Mouse (Mus musculus): ENCODE data around the gene Tada2a.

Gene Tada2a

DNA sequence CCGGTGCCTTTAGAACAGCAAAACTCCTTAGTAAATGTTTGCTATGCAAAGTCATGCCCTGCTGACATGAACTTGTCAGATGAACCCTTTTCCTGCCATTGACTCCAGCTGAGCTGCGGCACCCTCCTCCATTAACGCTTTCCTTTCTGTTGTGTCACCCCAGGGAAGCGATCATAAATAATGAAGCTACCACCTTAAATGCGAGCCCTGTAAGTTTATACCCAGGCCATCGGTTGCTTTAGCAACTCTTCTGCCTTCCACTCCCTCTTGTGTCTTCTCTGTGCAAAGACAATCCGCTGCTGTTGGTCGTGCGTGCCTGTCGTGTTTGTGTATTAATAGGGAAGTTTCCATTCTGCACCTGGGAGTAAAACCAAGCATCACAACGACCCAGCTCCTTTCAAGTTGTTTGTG lies 63.3 kb downstream of the Tada2a start:
- no peak for DNase-seq (ENCODE audit: low spot score in 2 of 2)

DNA sequence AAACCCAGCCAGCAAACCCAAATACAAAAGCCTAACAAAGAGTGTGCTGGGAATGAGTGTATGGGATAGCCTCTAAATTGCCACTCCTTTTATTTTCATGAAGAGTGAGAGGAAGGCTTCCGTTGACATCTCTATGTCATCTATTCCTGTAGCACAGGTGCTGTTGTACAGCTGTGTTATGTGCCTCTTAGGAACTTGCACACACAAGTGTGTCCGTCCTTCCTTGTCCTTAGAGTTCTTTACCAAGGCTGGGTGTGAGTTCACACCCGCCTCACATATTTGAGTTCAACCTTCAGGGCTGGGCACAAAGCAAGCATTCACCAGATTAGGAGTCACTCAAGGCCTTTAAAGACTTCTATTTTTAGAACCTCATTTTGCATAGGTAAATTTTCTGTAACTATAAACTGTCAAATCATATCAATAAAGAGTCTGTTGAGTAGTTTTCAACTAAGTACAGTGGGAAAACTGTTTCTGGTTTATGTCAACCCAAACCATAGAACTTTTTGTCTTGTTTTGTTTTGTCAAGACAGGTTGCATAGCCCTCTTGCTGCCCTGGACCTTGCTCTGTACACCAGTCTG lies 65.7 kb downstream of the Tada2a start:
- no peak for DNase-seq (ENCODE audit: low spot score in 2 of 2)

DNA sequence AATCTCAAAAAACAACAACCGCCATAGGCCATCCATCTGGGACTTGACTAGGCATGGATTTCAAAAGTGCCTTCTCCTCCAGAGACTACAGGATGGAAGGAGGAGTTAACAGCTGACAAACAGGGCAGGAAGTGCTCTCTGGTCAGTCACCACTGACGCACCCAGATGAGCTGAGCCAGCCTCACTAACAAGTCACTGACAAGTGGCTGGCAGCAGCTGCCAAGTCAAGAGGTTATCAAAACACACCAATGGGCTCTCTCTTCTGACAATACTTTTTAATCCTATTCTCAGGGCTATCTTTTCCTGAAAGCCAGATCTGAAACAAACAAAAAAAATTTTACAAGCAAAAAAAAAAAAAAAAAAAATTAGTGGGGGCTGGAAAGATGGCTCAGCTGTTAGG lies 66.6 kb downstream of the Tada2a start:
- DNase-seq (ENCODE audit: low spot score in 2 of 2) = peak; percentile 22 to 30

DNA sequence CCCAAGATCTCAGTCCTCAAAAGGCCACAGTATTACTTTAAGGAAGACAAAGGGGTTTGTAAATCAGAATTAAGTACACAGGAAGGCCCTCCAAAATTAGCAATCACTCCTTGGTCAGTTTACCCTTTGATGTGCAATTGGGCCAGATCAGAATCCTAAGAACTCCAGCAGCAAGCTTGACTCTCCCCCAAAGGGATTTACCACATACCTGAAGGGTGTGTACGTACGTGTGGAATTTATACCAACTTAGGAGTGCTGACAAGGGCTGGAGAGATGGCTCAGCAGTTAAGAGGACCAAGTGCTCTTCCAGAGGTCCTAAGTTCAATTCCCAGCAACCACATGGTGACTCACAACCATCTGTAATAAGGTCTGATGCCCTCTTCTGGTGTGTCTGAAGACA lies 67.5 kb downstream of the Tada2a start:
- DNase-seq (ENCODE audit: low spot score in 2 of 2) = no peak

DNA sequence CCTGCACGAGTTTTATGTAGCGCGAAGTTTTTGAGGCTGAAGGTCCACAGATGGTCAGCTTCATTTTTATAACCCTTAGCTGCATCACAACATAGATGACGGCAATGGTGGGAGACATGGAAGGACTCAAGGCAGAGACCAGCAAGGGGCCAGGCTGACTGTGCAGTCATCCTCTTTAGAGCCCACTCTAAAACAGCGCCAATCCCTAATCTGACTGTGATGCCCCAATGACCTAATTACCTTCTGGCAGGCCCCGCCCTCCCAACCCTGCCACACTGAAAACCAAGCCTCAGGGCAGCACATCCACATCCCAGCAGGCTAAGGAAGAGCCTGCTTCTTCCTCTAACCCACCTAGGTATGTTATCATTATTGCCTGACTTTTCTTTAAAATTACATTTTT lies 68.8 kb downstream of the Tada2a start:
- DNase-seq (ENCODE audit: low spot score in 2 of 2) = no peak

DNA sequence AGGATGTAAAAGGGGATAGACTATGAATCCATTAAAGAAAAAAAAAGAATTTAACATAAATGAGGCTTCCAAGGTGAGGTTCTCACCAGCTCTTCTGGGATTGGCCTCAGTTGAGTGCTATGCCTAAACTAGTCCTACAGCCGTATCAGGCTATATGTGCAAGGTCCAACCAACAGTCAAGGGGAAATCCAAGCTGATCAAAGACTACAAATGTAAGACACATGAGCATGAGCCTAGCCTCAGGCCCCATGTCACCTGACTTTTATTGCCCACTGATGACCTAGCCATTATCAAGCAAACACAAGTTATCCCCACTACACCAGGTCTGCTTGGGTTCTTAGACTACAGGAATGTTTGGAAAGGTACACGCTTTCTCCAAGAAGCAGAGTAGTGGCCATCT lies 69.6 kb downstream of the Tada2a start:
- DNase-seq (ENCODE audit: low spot score in 2 of 2) = no peak

DNA sequence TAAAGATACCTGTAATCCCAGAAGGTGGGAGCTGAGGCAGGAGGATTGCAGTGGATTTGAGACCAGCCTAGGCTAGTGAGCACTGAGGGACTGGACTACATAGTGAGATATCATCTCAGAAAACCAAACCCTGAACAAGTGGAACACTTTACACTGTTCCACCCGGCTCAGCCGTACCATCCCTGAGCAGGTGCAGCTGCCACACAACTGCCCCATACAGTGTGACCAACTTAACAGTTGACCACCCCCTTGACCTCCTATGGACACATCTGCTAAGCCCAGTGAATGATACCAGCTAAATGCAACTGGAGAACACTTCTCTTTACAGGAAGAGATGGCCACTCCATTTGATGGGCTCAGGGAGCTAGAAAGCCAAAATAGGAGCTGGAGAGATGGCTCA lies 72.0 kb downstream of the Tada2a start:
- no peak for DNase-seq (ENCODE audit: low spot score in 2 of 2)

DNA sequence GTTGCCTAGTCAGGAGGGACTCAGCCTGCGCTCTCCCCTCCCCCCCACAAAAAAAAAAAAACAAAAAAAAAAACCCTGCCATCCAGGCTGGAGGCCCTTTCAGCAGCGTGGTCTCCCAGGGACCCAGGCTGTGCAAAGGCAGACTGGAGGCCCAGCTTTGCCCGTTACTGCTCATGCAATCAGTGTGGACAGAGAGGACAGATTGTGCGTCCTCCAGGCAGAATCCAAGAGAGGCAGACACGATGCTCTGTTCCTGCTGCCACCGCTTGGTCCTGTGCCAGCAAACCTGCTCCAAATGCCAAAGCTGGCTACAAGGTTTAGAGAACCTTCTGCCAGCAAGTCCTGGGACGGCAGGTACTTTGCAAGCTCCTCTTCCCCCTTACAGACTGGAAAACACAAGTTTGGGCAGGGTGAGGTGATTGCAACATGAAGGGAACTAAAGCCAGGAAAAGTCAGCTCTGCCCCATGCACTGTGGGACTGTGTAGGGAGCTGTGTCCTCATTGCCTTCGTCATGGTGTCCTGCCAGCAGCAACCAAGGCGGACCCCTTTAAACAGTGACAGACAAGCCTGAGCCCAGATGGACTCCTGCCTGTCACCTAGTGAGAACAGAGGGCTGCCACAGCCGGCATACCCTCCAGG lies 75.8 kb downstream of the Tada2a start:
- no peak for DNase-seq (ENCODE audit: low spot score in 2 of 2)

DNA sequence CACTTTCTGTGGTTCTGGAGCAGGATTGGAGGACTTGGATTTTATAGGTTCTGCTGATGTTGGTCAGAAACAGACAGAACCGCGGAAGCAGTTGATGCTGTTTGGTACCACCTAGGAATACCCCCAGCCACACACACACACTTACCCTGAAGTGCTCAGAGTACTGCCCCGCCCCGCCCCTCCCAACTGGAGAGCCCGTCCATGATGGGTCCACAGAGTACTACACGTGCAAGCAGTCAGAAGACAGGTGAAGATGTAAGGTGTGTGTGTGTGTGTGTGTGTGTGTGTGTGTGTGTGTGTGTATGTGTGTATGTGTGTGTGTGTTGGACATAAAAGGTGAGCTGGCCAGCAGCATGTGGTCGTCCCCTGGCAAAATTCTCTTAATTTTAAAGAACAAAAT lies 76.3 kb downstream of the Tada2a start:
- no peak for DNase-seq (ENCODE audit: low spot score in 2 of 2)

DNA sequence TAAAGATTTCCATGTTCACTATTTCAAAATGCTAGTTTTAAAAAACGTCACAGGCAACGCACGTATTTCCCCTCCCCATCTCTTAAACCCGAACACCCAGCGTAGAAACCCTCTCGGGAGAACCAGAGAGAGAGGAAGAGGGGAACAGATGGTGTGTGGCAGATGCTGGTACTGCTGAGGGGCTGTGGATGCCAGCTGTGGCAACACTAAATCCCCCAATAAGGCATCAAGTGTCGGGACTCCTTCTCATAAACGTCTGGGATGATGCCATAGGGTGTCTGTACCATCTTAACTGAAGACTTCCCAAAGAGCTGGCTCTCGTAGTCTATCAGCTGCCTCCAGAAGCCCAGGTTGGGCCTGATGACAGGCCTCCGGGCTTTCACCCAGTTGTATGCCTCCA lies 81.0 kb downstream of the Tada2a start:
- no peak for DNase-seq (ENCODE audit: low spot score in 2 of 2)

DNA sequence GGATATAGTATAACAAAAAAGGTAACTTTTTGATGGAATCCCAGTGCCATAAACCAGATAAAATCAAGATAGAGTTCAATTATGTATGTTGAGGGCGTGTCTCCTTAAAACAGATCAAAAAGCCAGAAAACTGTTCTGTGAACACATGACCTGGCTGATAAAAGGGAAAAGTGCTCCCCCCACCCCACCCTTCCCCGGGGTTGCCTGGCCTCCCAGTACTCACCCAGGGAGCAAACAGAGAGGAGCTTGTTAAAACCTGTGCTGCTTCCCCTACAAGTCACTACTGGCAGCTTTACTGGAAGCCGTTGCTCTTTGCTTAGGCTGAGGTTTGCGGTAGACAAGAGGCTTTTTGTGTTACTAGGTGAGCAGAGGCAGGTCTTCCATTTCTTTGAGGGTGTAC lies 82.1 kb downstream of the Tada2a start:
- DNase-seq (ENCODE audit: low spot score in 2 of 2) = no peak

DNA sequence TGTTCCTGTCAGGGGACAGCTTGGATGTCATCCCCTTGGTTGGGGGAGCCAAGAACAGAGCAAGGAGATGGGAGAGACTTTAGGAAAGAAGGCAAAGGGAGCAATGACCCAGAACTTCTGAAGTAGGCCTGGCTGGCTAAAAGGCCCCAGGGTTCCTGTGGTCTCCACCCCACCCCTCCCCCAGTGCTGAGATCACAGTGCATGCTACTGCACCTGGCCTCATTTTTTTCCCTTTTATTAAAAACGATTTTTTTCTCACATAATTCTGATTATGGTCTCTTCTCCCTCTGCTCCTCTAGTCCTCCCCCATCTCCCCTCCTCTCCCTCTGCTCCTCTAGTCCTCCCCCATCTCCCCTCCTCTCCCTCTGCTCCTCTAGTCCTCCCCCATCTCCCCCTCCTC lies 84.4 kb downstream of the Tada2a start:
- no peak for DNase-seq (ENCODE audit: low spot score in 2 of 2)

DNA sequence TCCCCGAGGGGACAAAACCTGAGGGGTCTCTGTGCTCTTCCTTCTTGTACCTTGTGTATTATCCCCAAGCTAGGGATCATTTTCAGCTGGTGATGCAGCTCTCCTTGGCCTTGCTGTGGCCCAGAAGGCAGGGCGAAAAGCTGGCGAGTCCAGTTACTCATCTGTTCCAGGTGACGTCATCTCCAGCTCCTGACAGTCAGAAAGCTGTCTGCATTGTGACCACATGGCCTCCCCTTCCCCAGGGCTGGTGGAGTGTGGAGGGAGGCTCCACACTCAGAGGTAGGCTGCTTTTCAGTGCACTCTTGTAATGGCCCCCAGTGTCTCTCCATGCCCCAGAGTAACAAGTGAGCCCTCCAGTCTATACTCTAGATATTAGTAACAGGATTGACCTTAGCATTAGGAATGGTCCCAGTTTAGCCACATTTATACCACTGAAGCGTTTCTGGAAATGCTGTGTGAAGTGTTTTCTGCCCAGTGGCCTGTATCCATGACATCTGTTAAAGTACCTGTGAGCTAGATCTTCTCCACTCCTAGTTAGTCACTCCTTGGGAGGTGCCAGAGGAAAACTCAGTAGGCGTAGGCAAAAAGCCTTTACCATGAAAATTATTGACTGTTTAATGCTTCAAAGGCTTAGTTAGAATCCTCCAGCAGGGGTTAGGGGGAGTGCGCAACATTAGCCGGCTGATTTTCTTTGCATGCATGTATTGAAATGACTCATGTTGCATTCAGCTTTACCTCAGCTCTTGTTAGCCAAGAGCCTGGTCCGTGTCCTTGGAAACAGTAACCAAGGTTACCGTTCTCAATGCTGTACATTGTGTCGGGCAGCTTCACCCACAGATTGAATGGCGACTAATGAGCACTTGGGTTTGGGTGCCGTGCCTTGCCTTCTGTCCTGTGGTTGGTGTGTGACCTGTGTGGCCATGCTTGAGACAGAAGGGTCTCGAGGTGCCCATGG lies 86.3 kb downstream of the Tada2a start:
- DNase-seq (ENCODE audit: low spot score in 2 of 2) = no peak

DNA sequence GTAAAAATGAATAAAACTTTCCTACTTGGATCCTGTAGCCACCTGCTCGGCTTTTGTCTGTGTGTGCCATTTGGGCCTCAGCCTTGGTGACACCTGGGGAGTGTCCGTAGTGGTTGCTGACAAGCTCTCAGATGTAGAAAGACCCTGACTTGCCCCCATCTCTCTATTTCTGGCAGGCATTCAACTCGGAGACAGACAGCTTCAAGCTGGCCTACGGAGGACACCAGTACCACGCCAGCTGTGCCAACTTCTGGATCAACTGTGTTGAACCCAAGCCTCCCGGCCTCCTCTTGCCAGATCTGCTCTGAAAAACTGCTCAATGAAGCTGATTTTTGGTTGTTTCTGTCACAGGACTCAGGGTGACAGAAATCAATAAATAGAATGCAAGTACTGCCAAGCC lies 88.8 kb downstream of the Tada2a start:
- no peak for DNase-seq (ENCODE audit: low spot score in 2 of 2)

DNA sequence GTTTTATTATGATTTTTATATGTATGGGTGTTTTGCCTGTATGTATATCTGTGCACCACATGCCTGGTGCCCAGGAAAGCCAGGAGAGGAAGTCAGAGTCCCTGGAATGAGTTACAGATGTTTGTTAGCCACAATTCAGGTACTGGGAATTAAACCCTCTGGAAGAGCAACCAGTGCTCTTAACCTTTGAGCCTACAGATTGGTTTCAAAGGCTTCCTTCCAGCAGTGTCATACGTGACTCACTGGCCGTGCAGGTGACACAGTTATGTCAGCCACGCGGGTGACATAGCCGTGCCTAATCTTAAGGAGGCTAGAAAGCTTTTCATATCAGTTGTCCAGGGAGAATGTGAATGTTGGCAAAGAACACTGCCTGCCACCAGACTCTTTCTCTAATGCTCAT lies 95.7 kb downstream of the Tada2a start:
- no peak for DNase-seq (ENCODE audit: low spot score in 2 of 2)

DNA sequence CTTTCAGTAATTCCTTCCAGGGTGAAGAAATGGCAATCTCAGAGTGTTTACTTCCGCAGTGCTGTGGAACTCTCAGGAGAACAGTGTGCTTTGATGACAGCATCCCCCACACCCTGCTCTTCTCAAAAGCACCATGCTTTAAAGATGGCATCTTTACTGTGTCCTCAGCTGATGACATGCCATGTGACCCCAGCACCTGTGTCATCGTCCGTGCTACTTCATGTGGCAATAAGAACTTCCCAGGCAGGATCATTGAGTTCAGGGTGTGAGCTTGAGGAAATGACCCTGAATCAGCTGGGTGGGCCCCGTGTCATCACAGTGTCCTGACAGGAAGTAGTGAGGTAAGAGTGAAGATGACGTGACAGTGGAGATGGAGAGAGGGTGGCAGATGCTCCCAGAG lies 96.8 kb downstream of the Tada2a start:
- no peak for DNase-seq (ENCODE audit: low spot score in 2 of 2)

DNA sequence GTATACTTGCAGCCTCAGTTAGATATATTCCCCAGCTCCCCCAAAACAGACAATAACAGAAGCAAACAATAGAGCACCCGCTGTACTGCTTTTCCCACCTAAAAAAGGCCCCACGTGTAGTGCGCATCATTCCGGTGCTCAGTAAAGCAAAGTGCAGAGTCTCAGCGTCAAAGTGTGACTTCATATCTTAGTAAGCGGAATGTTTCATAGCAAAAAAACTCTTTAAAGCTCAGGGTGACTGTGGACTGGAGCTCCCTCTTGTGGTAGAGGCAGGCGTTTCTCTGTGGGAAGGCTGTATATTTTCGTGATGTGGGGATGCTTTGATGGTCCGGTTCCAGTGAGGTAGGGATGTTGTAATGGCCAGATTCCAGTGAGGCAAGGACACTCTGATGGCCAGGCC lies 97.4 kb downstream of the Tada2a start:
- peak in 1 of 2 experiments; percentile 26 for DNase-seq (ENCODE audit: low spot score in 2 of 2)

All from heart, adult 9 months (tissue).